Mouse (Mus musculus) adipocyte (in vitro differentiated cells): ENCODE measurements around the gene Lrmp.
"Not testable (repeated sequence)": the region's sequence is repeated elsewhere in the genome, so short reads cannot be mapped to it uniquely, and the experiment has no call there.

Experiments
- DNase-seq: peaks from one replicate; pipeline ENCODE4 v3.0.0-alpha.2; 2016; ENCODE audit warnings: low spot score

Lrmp gene

DNA sequence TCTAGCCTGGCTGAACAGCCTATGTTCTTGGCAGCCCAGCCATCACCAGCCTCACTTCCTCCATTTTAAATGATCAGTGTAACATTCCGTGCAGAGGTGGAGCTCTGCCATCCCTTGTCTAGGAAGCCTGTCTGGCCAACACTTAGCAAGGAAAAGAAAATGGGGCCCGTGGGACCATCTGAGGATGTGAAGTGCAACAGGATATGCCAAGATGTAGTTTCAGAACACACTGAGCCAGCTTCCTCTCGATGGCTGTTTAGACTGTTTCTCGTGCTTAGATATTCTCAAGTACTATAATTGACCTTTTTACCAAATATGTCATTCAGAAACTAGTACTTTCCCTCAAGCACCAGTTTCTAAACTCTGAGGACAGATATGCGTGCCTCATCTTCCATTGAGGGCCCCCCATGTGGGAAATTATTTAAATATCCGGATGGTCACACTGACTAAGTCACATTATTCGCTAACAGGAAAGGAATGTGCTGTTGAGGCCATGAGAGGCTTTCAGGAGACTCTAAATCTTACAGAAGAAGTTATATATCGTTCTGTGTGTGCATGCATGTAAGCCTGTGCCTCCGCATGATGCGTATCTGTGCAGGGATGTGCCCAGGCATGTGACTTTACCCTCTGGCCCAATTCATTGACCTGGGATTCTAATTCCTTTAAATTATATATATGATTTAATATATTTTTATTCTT is 11.1 kb upstream of the Lrmp start:
- DNase-seq: peak; percentile 16

DNA sequence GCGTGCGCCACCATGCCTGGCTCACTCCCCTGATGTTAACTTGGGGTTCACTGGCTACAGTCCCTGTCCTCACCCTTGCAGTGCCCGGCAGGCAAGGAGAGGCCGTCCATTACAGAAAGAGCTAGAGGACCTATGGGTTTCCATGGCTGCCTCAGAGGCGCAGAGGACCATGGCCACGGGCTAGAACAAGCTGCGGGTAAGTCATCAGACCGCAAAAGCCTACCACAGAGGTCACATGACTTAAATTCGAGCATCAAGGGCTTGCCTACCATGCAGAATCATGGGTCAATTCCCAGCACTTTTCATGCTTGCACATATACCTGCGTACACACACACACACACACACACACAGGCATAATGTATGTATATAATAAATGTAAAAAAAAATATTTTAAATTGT is 10.0 kb upstream of the Lrmp start:
- no peak for DNase-seq

GRCm38 (mm10) chr6:145106163-145106842 is 9.2 kb upstream of the Lrmp start:
- no peak for DNase-seq

DNA sequence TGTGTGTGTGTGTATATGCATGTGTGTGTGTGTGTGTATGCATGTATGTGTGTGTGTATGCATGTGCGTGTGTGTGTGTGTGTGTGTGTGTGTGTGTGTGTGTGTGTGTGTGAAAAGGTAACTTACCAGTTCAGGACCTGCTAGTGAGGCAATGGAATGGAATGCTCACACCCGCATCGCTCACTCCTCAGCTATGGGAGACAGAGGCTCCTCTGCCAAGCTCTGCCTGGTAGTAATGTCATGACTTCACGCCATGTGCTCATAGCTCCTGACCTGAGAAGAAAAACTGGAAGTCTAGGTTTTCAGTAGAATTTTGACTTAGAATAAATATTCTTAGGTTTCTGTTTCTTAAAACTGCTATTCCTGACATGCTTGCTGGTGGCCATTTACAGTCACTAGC is 4.7 kb upstream of the Lrmp start:
- DNase-seq: no peak

DNA sequence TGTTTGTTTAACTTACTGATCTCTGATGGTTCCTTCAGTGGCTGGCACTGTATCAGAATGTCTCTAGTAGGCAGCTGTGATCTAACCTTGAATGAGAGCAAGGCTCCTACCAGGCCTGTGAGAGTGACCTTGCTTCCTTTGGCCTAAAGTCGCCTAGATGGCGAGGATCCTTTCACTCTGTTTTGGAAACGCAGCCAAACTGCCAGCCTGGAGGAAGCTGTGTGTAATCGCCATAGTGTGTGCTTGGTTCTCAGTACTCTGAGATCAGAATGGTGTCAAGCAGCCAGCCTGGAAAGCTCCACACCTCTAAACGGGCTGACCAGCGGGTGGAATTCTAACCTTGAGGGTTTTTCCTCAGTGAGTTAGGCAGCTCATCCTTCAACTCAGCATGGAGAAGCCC is 2.6 kb upstream of the Lrmp start:
- peak; percentile 22 for DNase-seq

DNA sequence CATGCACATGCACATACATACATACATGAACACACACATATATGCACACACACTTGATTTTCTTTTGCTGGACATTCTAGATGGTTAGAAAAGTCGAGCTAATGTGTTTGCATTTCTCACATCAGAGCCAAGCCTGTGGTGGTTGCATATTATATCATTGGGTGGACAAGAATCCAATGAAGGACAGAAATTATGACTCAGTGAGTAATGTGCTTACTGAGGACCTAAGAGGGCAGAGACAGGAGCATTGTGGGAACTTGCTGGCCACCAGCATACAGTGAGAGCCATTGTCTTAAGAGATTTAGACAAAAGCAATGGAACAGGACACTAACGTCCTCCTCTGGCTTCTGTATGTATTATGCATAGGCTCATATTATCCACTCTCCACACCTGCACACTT is 892 bp upstream of the Lrmp start:
- DNase-seq: no peak

GRCm38 (mm10) chr6:145116098-145116672 is 732 bp downstream of the Lrmp start:
- DNase-seq: no peak

DNA sequence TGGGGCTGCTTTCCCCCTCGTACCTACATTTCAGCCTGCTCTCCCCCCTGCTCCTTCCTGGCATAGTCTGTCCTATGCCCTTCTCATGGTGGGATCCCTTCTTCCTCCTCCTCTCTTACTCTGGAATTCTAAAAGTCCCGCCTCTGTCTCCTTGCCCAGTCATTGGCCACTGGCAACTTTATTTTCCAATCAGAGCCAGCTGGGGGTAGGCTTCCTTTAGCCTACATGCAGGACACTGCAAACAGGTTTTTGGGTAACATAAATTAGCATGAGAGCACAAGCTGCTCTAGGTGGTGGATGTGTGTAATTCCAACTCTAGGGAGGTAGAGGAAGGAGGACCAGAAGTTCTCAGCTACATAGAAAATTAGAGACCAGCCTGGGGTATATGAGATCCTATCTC is 4.6 kb downstream of the Lrmp start:
- DNase-seq: no peak

GRCm38 (mm10) chr6:145120787-145121589 is 5.5 kb downstream of the Lrmp start:
- DNase-seq: no peak

DNA sequence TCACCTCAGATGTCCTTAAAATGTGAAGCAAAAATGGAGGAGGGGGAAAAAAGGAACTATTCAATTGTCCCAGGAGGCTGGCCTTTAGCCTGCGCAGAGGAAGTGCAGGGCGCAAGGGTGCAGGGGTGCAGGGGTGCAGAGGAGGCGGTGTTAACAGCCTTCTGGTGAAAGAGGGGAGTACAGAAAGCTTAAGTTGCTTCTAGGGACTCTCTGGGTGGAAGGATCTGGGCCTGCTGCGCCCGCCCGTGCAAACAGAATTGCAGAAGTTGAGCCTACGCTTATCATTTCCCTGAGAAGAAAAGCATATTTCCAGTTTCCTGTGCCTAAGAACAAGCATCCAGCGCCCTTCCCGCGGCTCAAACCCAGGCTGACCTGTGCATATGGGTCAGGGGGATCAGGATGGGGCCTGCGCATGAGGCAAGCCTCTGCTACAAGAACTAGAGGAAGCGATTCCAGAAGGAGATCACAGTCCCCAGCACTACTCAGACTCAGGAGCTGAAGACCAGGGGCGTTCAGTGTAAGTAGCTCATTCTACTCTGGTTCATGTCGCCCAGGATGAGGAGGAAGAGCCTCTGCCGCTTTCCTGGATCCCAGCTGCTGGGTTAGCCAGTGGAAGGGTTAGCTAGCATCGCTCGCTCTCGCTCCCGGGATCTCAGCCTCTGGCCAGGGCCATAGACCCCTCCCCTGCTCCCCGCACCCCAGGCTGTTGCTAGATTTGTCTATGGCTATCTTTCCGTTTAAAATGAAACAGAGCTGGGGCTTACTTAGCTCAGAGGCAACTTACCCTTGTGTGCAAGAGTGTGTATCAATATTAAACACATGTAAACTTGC is 6.4 kb downstream of the Lrmp start:
- no peak for DNase-seq

DNA sequence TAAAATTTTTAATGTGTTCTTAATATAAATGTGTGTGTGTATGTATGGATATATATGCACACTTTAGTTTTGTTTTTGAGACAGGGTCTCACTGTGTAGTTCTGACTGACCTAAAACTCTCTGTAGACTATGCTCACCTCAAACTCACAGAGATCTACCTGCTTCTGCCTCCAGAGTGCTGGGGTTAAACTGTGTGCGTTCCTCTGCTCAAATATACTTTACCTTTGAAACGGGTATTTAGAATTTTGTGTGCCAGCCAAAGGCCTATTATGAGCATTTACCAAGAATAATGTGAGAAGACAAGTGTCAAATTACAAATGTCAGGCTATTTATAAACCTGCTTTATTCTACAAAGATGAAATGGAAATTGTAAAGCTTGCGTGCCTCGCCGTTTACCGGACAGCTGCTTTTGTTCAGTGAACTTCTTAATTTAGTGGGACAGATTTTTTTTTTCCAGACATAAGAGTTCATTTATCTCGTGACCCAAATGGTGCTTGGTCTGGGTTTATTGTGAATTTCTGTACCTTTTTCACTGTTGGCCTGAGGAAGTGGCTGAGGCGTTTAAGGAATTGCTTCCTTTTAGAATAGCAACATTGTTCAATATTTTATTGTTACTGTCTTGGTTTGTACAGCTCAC is 7.1 kb downstream of the Lrmp start:
- DNase-seq: no peak

- DNase-seq: no peak
Observed at GRCm38 (mm10) chr6:145123136-145124060, 7.9 kb downstream of the Lrmp start.

- DNase-seq: no peak
Observed at GRCm38 (mm10) chr6:145124621-145125020, 9.2 kb downstream of the Lrmp start.

- DNase-seq: no peak
Observed at GRCm38 (mm10) chr6:145125591-145126113, 10.2 kb downstream of the Lrmp start.

DNA sequence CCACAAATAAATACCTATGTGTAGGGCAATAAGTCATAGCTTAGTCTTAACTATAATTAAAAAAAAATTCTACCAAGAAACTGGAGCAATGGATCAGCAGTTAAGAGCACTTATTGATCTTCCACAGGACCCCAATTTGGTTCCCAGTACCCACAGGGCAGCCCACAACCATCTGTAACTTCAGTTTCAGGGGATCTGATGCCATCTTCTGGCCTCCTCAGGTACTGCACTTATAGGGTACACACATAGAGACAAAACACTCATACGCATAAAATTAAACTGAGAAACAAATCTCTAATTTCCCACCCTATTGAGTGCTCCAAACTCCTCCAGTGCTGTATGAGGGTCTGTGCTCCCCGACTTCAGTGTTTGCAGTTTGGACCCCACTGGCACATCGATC is 12.2 kb downstream of the Lrmp start:
- no peak for DNase-seq

DNA sequence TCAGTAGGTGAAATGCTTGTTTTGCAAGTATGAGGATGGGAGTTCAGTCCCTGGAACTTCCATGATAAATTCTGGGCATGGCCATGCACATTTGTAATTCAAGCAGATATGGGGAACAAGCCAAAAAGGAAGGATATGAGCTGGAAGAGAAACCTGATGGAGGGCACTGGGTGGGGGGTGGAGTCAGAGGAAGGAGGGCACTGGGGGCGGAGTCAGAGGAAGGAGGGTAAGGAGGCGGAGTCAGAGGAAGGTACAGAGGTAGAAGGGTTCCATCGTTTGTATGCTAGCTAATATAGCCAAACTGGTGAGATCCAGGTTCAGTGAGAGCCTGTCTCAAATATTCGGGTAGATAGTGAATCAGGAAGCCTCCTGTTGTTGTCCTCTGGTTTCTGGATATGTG is 14.1 kb downstream of the Lrmp start:
- DNase-seq: peak; percentile 11

DNA sequence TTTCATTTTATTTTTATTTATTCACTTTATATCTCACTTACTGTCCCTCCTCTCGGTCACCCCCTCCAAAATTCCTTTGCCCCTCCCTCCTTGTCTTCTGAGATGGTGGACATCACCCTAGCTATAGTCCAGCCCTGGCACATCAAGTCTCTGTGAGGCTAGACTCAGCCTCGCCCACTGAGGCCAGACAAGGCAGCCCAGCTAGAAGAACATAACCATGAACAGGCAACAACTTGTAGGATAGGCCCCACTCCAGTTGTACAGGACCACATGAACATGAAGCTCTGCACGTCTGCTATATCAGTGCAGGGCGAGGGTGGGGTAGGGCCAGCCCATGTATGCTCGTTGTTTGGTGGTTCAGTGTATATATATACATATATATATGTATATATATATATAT is 16.5 kb downstream of the Lrmp start:
- no peak for DNase-seq

- DNase-seq: not testable (repeated sequence)
Observed at GRCm38 (mm10) chr6:145132969-145133368, 17.5 kb downstream of the Lrmp start.

- DNase-seq: no peak
Observed at GRCm38 (mm10) chr6:145135295-145135694, 19.8 kb downstream of the Lrmp start.

- no peak for DNase-seq
Observed at GRCm38 (mm10) chr6:145135804-145136203, 20.4 kb downstream of the Lrmp start.
